Mouse (Mus musculus) liver, embryonic 16.5 days (tissue): Measurements from ENCODE around the gene Nxph4. TPM values are rescaled to one million over a fixed set of nuclear protein-coding genes. Genes with fewer than 3 reads are reported as not detected.

Experiments used
- ATAC-seq: fragments of 200-750 bp; cut with Nextera tagmentation; 2 replicates; pipeline ENCODE4 v1.8.0; 2017; ENCODE audit warnings: low read depth, mild to moderate bottlenecking, moderate number of reproducible peaks, moderate library complexity
- H3K27ac ChIP-seq: fragments of 300-500 bp; sonication (generic); 2 replicates; pipeline ENCODE4 v1.5.1; 2014; ENCODE audit warnings: mild to moderate bottlenecking, low read length
- H3K27me3 ChIP-seq: fragments of 300-500 bp; sonication (generic); 2 replicates; pipeline ENCODE4 v1.6.1; 2014; ENCODE audit warnings: low read depth, low read length, mixed read lengths; ENCODE audit not compliant: control insufficient read depth, insufficient read depth
- H3K36me3 ChIP-seq: fragments of 300-500 bp; sonication (generic); 2 replicates; pipeline ENCODE4 v1.6.1; 2014; ENCODE audit warnings: mild to moderate bottlenecking; ENCODE audit not compliant: control insufficient read depth, insufficient read depth
- H3K4me1 ChIP-seq: fragments of 300-500 bp; sonication (generic); 2 replicates; pipeline ENCODE4 v1.6.1; 2014; ENCODE audit warnings: low read depth, low read length, mixed read lengths; ENCODE audit not compliant: control insufficient read depth
- H3K4me2 ChIP-seq: fragments of 300-500 bp; sonication (generic); 2 replicates; pipeline ENCODE4 v1.6.1; 2014; ENCODE audit warnings: low read depth, low read length, mixed read lengths
- H3K4me3 ChIP-seq: fragments of 300-500 bp; sonication (generic); 2 replicates; pipeline ENCODE4 v1.5.1; 2014; ENCODE audit warnings: low read depth, mild to moderate bottlenecking, low read length
- H3K9ac ChIP-seq: fragments of 300-500 bp; sonication (generic); 2 replicates; pipeline ENCODE4 v1.6.1; 2014; ENCODE audit warnings: low read depth, low read length
- H3K9me3 ChIP-seq: fragments of 300-500 bp; sonication (generic); replicated peaks from 2 replicates; pipeline ENCODE4 v1.6.1; 2016; ENCODE audit warnings: low read length; ENCODE audit not compliant: control insufficient read depth
- WGBS: fragments of 180-500 bp; shearing (Covaris S2); extraction: QIAGEN DNeasy Blood & Tissue Kit; methylation state at CpG from one replicate; pipeline ENCODE4 v1.1.7; 2014; ENCODE audit not compliant: insufficient replicate concordance; 5-methylcytosine and 5-hydroxymethylcytosine counted together
- polyA plus RNA-seq: library from polyadenylated mRNA; unstranded; fragments of >200 nt; fragmentation: Nextera tagmentation; extraction: Ambion mirVana; gene quantifications from 2 replicates; pipeline ENCODE4 v1.2.1, GENCODE M21; 2015

The Nxph4 gene
- polyA plus RNA-seq, 1 experiment from 2014 or later: 0.14 TPM

DNA sequence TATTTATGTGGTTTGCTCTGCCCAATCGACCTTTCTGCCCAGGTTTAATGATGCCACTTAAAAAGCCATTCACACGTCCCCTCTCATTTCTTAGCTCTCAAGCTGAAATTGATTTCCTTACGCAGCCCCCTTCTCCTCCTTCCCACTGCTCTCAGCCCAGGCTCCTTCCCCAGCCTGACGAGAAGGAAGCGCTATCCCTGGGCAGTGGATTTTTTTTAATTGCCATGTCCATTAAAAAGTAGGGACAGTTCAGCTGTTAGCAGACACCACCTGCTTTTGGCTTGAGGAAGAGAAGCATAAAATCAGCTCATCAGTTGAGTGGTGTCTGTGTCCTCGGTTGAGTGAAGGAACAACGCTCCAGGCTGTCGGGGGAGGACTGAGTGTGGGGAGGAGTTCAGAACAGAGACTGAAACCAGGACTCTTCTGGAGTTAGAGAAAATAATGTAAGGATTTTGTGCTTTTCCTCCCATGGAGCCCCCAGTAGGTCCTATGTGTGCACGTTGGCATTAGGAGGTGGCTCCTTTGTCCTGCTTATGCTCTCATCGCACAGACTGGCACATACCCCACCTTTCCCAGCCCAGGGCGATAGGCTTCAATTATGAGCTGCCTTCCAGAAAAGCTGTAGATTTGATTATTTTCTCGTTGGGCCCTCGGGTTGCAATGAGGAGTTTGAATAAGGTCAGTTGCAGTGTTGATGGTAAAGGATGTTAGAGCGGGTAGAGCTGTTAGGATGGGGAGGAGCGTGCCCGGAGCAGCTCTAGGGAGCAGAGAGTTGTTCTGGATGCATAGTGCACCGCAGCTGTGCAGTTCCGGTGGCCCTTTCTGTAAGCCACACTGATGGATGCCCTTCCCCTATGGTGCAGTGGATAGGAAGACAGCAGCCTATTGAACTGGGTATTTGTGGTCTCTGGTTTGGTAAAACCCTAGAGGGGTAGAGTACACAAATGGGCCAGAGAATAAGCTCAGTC, 43.9 kb downstream of the Nxph4 start:
- no peak for ATAC-seq
- Histone ChIP-seq H3K4me3 (no peak overlapping the region), H3K36me3 (peaks cover 25% of the 10 kb centered on the region)

DNA sequence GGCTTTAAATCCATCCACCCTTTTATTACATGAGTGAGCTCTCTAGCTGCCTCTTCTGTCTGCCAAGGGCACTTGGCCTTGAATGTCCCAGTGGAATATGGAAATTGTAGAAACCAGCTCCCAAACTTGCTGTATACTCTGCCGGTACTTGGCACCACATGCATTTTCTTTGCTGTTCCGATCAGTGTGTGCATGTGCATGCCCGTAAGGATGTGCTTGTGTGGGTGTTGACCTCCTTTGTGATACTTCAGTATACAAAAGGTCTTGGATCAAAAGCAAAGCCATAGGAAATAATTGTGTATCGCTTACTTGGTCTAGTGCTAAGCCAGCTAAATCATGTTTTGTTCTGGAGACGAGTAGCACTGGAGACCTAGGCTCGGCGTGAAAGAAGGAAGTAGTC, 45.5 kb downstream of the Nxph4 start:
- Histone ChIP-seq H3K9me3 (no peaks in the 10 kb centered on the region), H3K36me3 (peaks cover 19% of the 10 kb centered on the region), H3K27me3 (no peaks in the 10 kb centered on the region), H3K9ac (no peak overlapping the region), H3K4me1 (no peaks in the 10 kb centered on the region), H3K4me2 (no peak overlapping the region), H3K27ac (no peak overlapping the region), H3K4me3 (no peak overlapping the region)
- no peak for ATAC-seq
- 66% methylated on average over 7 of the region's 7 CpGs for WGBS

More for the DNA sequence above, 43.9 kb downstream of the Nxph4 start:
- Histone ChIP-seq H3K27ac (no peak overlapping the region), H3K4me2 (no peak overlapping the region), H3K9ac (no peak overlapping the region), H3K27me3 (no peaks in the 10 kb centered on the region), H3K9me3 (no peaks in the 10 kb centered on the region), H3K4me1 (no peaks in the 10 kb centered on the region)
- WGBS: 80% methylated on average over 18 of the region's 18 CpGs

DNA sequence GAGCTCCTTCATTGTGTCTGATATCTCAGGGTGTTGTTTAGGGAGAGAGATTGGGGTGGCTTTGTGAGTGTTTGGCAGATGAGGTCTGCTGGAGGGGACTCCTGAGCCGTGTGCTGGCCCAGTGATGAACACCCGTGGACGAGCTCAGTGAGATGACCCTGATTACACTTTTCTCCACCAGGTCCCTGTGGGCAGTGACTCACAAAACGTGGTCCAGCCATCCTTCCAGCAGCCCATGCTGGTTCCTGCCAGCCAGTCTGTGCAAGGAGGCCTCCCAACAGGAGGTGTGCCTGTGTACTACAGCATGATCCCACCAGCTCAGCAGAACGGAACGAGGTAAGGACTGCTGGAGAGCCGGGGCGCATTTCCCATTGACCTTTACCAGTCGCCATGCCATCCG, 49.1 kb downstream of the Nxph4 start:
- Histone ChIP-seq H3K27me3 (no peaks in the 10 kb centered on the region), H3K9ac (no peak overlapping the region), H3K36me3 (peaks cover 6% of the 10 kb centered on the region), H3K9me3 (no peaks in the 10 kb centered on the region), H3K4me3 (no peak overlapping the region), H3K4me2 (no peak overlapping the region), H3K27ac (no peak overlapping the region), H3K4me1 (no peaks in the 10 kb centered on the region)
- 76% methylated on average over 10 of the region's 10 CpGs for WGBS
- no peak for ATAC-seq

DNA sequence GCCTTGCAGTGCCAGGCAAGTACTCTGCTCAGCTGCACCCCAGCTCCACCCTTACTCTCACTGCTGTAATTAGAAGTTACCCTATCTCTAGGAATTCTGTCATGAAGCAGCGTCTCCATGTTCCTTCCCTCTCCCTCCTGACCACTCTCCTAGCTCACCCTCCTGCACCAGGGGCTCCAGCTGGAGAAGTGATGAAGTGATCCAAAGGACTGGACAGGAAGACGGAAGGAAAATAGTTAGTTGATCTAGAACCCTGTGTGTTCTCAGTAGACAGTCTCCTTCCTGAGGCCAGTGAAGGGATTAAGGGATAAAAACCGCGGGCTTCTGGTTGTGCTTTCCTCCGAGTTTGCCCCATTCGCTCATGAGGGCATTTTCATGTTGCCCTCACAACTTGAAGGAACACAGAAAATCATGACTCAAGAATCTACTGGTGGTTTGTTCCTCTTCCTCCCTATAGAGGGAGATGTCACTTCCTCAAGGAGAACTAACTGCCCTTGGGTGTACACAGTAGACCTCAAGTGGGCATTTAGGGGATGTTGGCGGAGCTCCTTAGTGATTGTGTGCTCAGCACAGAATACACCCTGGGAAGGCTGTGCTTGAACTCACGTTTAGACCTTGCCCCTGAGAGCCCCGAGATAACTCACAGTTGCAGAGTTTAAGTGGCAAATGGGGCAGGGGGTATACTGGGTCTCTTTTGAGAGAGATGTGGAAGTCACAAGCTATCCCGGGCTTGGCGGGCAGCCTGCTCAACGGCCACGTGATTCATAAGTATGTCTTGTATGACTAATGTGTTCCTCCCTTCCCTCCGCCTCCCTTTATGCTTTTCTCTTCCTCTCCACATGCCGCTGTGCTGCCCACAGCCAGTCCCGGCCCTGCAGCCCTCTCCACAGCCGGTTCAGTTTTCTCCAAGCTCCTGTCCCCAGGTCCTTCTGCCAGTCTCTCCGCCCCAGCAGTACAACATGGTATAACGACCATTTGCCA, 53.2 kb downstream of the Nxph4 start:
- H3K4me1 ChIP-seq: no peaks in the 10 kb centered on the region
- H3K4me3 ChIP-seq: no peak overlapping the region
- peak; percentile 30; the same call in 1 of the 2 replicates for ATAC-seq
- no peak overlapping the region for H3K4me2 ChIP-seq
- H3K9me3 ChIP-seq: no peaks in the 10 kb centered on the region
- H3K9ac ChIP-seq: no peak overlapping the region
- 60% methylated on average over 19 of the region's 19 CpGs for WGBS
- peaks cover 3% of the 10 kb centered on the region for H3K36me3 ChIP-seq
- H3K27me3 ChIP-seq: no peaks in the 10 kb centered on the region
- peak overlapping the region; percentile 52; the same call in 1 of the 2 replicates for H3K27ac ChIP-seq

DNA sequence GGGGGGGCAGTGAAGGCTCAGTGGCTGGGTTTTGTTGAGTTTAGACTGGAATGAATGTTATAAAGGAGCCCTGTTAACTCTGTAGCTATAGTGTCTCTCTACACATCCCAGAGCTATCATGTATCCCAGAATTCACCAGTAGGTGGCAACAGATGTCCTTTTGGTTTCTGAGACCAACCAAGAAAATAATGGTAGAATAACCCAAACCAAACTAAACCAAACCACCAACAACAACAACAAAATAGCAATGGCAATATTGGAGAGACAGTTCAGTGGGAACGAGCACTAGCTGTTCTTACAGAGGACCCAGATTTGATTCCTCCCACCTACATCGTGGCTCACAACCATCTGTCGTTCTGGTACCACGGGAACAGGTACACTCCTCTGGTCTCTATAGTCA, 55.2 kb downstream of the Nxph4 start:
- no peaks in the 10 kb centered on the region for H3K9me3 ChIP-seq
- H3K36me3 ChIP-seq: peaks cover 4% of the 10 kb centered on the region
- no peaks in the 10 kb centered on the region for H3K27me3 ChIP-seq
- WGBS: 84% methylated on average over 4 of the region's 4 CpGs
- H3K4me2 ChIP-seq: no peak overlapping the region
- H3K4me1 ChIP-seq: no peaks in the 10 kb centered on the region
- H3K4me3 ChIP-seq: no peak overlapping the region
- ATAC-seq: no peak
- H3K27ac ChIP-seq: no peak overlapping the region
- H3K9ac ChIP-seq: no peak overlapping the region

DNA sequence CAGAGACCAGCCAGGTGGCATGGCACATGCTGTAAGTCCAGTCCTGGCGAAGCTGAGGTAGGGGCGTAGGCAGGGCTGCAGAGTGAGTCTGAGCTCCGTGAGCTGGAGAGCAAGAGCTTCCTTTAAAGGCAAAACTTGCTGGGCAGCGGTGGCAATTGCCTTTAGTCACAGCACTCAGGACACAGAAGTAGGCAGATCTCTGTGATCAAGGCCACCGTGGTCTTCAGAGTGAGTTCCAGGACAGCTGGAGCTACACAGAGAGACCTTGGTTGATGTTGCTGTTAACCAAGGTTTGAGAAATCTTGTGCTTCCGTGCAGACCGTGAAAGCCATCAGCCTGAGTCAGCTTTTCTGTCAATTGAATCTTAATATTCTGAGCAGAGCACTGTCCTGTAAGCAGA, 57.1 kb downstream of the Nxph4 start:
- Histone ChIP-seq H3K36me3 (peaks cover 5% of the 10 kb centered on the region), H3K4me2 (no peak overlapping the region), H3K27ac (no peak overlapping the region), H3K4me3 (no peak overlapping the region), H3K9me3 (no peaks in the 10 kb centered on the region), H3K4me1 (no peaks in the 10 kb centered on the region), H3K9ac (no peak overlapping the region), H3K27me3 (no peaks in the 10 kb centered on the region)
- ATAC-seq: no peak
- WGBS: 78% methylated on average over 7 of the region's 7 CpGs

DNA sequence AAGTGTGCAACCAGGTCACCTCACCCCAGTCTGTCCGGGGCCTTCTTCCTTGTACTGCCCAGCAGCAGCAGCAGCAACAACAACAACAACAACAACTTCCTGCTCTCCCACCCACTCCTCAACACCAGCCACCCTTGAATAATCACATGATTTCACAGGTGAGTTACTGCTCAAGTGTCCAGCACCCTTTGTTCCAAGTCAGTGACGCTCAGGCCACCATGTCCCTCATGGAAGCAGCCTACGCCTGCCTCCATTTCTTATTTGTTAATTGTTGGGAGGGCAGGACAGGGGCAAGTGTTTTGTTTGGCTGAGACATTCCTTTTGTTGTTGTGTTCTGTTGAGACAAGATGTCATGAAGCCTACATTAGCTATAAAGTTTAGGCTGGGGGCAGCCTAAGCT, 57.8 kb downstream of the Nxph4 start:
- no peaks in the 10 kb centered on the region for H3K4me1 ChIP-seq
- H3K27me3 ChIP-seq: no peaks in the 10 kb centered on the region
- H3K4me3 ChIP-seq: no peak overlapping the region
- no peaks in the 10 kb centered on the region for H3K9me3 ChIP-seq
- peaks cover 5% of the 10 kb centered on the region for H3K36me3 ChIP-seq
- H3K4me2 ChIP-seq: no peak overlapping the region
- WGBS: 71% methylated on average over 3 of the region's 3 CpGs
- H3K27ac ChIP-seq: no peak overlapping the region
- ATAC-seq: no peak
- H3K9ac ChIP-seq: no peak overlapping the region
